Mouse (Mus musculus): ENCODE measurements at regions not wholly inside any gene's neighbourhood (a gene's known extent, or its start where the extent isn't known, plus 50 kb on each side); places are given as distances from the start of the nearest gene placed in this dataset.

DNA sequence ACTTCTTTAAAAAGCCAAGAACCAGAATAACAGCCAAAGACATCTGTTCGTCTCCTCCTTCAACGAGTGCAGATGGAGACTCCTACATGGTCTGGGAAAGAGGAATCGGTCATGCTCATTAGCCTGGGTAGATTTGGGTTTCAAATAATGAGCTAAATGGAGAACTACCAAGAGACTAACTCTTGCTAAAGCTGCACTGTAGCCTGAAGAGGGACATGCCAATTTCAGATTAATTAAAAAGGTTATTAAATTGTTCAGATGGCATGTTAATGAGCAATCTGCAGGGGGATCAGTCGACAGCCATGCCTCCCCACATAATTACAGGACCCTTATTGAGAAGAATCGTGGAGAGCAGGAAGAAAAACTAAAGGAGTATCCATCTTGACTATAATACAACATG, 386.1 kb downstream of the Nedd1 start:
- in situ Hi-C loops (cut with MboI, MseI) = no loop called here

DNA sequence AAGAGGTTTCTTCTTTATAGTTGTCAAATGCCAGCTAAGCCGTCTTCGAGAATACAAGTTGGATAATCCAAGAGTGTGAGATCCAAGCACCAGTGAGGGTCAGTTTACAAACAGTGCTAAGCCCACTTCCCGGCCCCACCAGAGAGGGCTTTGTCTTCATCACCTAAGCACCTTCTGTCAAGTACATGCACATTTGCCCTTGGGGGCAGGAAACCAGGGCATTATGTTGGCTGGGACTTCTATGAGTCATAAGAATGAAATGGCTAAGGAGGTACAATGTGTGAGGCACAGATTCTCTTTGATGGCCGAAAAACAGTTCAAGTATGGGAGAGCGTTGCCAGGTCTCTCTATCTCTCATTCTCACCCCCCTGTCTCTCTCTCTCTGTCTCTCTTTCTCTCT, 387.1 kb downstream of the Nedd1 start:
- in situ Hi-C loops (cut with MboI, MseI) = no loop called here

DNA sequence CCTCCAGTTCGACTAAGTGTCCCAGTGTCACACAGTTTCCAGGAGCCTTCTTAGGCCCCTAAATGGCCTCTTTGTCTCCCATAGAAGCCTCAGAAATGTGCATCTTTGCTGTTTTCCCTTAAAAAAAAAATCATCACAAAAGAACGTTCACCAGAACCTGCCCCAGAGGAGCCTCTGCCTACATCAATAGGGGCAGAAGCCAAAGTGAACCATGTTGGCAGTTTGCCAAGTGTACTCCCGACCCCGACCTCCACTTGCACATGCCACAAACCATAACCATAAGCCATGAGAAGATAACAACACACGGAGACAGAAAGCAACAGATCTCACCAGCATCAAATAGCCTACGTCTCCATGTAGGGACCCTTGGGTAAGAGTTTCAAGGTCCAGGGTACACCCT, 388.4 kb downstream of the Nedd1 start:
- in situ Hi-C loops (cut with MboI, MseI) = no loop called here

DNA sequence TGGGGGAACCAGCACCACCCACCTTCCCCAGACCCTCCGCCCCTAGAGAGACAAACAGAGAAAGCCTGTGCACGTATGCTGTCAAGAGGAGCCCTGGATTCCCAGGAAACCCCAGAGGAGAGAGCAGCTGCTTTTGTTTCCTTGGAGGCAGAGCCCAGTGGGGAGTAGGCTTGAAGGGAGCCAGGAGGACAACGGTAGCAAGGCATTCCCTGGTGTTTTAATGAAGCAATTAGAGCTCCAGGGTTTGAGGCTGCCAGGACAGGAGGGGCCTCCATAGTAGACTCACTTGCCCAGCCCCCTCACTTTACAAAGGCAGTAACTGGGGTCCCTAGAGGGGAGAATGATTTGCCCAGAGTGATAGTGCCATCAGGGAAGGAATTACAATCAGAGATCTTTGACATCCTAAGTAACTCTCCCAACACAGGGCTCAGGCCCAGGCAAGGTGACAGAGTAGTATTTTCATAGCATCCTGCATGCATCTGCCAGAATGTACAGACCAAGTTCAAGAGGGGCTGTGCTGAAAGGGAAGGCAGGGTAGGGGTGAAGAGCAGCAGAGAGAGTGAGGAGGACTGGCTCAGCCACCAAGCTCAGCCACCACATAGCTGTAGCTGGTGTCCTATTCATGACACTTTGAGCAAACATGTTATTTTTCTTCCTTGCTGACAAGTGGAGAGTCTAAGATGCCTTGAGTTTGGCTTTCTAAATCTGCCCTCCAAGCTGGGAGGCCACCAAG, 389.0 kb downstream of the Nedd1 start:
- in situ Hi-C loops (cut with MboI, MseI) = no loop called here

DNA sequence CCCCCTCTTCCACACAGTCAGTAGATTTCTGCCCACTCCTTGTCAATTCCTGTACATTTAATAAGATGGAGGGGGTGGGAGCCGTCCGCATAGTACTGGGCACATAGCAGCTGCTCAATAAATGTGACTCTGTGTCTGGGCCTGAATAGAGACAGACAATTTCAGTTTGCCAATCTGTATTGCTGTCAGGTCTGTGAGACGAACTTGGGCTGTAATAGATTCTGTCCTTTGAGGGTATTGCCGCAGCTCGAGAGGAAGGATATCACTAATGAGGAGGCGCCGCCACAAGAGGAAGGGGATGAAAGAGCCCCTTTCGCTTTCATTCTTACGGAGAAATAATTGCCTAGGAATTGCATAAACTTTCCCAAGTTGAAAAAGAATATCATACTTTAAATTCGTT, 392.1 kb downstream of the Nedd1 start:
- in situ Hi-C loops (cut with MboI, MseI) = no loop called here

DNA sequence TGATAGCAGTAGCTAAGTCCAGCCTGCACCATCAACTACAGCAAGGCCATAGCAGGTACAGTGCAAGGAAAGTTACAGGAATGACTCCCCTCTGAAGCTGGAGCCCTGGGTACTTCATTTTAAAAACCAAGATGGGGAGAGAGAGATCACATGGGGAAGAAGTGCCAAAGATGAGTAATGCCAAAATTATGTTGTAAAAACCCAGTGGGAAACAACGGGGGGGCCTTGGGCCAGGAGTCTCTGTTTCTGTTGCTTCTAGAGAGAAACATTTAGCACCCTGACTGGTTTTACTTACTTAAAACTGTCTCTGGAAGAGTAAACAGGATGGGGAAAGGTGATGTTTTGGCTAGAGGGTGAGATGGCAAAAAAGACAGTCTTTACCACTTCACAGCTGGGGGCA, 392.6 kb downstream of the Nedd1 start:
- in situ Hi-C loops (cut with MboI, MseI) = loop anchor here in 1 of 2 experiments (10.0 kb wide), 1 partner anchor 685 kb away; no protein-coding TSS in a partner anchor

DNA sequence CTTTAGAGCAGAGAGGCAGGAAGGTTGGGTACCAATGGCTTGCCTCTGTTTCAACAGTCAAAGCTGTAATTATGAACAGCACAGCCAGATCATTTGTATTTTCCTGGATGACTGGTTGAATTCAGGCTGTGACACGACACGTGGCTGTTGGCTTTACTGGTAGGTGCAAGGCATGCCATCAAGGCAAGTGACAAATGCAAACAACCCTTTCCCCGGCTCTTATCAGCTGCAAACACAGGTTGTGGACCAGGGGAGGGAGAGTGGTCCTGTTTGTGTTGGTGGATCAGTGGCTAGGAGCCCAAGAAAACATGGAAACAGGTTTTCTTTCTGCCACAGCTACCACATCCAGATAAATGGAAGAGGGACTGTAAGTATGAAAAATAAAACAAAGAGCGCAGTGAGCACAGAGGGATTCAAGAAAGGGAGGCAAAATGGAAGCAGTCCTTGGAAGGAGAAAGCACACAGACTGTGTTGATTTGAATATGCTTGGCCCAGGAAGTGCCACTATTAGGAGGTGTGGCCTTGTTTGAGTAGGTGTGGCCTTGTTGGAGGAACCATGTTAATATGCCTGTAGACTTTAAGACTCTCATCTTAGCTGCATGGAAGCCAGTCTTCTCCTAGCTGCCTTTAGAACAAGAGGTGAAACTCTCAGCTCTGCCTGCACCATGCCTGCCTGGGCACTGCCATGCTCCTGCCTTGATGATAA, 396.8 kb downstream of the Nedd1 start:
- in situ Hi-C loops (cut with MboI, MseI) = loop anchor here in 1 of 2 experiments (10.0 kb wide), 1 partner anchor 689 kb away; no protein-coding TSS in a partner anchor

DNA sequence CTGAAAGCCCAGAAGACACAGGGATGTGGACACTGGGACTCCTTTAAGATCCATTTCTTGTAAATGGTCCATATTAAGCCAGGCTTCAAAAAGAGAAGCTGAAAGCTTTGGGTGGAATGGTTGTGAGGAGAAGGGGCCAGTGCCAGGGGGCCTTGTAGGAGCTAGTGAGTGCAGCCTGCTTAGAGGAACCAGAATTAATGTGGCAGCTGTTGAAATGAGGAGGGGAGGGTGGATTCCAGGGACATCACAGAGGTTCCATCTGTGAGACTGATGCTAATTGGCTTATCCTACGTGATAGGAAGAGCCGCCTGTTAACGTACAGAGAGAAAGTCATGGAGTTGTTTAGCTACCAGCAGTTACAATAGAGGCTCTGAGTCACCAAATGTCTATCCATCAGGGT, 407.6 kb downstream of the Nedd1 start:
- in situ Hi-C loops (cut with MboI, MseI) = no loop called here

DNA sequence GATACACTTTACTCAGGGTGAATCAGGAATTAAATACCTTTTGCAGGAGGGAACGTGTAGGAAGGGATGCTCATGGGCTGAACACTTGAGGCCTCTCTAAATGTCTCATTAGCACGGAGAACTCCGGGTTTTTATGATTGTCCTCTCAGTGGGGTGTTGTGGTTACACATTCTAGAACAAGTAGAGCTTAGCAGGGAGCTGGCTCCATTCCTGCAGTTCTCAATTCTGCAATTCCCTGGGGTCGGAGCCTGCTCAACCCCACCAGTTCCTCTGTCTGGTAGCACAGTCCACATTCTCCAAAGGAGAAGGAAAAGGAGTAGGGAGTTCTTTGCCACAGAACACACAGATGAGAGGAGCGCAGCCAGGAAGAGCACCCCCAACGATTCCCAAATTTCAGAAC, 409.9 kb downstream of the Nedd1 start:
- in situ Hi-C loops (cut with MboI, MseI) = no loop called here

DNA sequence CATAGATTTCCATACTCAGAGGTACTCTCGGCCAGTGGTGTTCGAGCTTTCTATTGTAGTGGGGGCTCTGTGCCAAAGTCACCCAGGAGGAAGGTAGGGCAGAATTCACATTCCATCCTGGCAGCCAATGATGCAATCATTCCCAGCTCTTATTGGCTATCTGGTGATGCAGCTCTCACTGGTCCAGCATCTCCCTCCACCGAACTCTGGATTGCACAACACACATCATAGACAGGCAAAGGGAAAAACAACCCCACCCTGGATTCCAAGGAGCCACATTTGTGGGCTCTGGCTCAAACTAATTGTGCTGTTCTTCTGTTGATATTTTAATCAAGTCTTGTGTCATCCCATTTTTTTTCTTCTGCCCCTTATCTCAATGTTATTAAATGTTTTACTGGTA, 413.6 kb downstream of the Nedd1 start:
- in situ Hi-C loops (cut with MboI, MseI) = loop anchor here in 1 of 2 experiments (5.0 kb wide), 1 partner anchor 714 kb away; no protein-coding TSS in a partner anchor

DNA sequence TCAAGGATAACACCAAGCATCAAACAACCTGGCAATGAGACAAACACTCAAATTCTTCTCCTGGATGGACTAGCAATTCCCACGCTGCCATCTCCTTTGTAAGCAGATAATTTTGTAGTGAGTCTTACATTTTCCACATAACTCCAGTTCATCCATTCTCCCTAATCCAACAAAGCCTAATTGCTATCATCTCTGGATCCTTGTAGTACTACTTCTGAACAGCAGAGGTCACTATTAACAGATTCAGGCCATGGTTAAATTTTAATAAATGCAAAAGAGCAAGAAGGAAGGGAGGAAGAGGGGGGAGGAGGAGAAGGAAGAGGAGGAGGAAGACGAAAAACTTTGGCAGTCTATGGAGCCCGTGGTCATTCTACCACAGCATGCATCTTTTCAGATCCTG, 414.4 kb downstream of the Nedd1 start:
- in situ Hi-C loops (cut with MboI, MseI) = loop anchor here in 1 of 2 experiments (5.0 kb wide), 1 partner anchor 714 kb away; no protein-coding TSS in a partner anchor

DNA sequence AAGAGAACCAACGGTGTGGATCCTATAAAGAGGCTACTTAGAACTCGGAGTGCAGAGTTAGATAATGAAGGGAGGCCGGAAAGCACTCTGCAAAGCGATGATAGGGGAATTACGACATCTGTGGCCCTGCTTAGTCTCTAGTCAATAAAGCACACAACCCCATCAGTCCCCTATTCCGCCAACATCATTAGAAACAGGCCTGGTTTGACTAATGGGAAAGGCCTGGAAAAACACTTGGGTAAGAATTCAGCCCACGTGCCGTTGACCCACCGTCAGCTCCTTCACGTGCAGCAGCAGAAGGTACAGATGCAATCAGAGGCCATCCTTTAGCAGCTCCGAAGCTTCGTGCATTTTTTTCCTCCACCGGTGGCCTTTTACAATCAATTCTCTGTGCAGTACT, 423.5 kb downstream of the Nedd1 start:
- in situ Hi-C loops (cut with MboI, MseI) = no loop called here

DNA sequence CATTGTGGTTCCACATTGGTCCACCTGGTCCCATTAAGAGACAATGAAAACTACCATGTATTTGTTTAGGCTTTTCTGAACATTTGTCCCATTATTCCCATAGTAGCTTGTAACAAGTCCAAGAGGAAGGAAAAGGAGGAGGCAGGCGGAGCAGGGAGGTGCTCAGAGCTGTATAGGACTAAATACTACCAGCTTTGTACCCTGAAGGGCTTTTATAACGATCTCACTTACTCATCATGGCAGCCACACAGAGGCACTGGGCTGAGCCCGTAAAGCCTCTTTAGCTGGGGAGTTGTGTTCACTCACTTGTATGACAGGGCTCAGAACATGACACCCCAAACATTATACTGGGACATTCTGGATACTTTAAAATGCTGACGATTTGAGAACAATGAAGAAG, 425.4 kb downstream of the Nedd1 start:
- in situ Hi-C loops (cut with MboI, MseI) = no loop called here

DNA sequence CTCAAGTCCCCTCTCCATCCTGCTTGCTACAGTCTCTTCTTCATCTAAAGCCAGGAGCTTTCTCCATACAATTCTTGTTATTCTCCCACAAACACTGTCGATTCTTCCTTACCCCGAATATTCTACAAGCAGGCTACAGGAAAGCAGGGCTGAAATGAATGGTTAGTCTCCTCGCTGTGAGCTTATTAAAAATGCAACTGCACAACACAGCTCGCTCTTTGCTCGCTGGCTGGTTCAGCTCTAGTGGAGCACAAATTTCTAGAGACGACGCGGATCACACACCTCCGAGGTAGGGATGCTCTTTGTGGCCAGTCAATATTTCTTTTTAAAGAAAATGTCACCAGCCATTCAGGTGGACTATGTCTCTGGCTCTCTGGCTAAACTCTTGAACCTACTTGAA, 425.9 kb downstream of the Nedd1 start:
- in situ Hi-C loops (cut with MboI, MseI) = no loop called here

DNA sequence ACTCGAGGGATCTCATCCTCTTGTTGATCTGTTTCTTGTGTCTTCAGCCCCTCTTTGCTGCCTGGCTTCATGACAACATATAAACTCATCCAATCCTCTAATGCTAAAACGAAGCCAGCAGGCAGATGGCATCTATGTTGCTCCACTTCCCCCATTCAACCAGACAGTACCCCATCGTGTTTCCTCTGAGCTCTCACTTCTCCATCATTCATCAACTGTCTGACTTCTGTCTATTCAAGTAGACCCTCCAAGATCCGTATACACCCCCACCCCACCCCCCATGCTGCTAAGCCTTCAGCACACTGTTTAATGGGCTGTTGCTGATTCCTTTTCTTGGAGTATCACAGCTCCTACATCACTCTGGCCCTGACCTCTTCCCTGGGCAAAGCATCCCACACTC, 429.0 kb downstream of the Nedd1 start:
- in situ Hi-C loops (cut with MboI, MseI) = no loop called here

DNA sequence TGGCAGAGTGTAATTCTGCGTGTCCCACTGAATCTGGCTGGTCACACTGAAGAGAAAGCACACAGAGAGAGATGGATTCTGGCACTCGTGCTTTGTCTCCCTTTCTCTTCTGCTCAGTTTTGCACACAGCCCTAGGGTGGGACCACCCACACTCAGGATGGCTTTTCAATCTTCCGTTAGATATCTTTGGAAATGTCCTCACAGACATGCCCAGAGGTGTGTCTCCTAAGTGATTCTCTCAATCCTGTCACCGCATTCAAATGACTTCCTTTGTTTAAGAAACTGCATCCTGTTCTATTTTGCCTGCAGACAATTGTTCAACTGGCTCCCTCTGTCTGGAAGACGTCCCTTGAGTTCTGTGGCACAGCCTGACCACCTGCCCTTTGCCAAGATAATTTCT, 433.0 kb downstream of the Nedd1 start:
- in situ Hi-C loops (cut with MboI, MseI) = no loop called here

DNA sequence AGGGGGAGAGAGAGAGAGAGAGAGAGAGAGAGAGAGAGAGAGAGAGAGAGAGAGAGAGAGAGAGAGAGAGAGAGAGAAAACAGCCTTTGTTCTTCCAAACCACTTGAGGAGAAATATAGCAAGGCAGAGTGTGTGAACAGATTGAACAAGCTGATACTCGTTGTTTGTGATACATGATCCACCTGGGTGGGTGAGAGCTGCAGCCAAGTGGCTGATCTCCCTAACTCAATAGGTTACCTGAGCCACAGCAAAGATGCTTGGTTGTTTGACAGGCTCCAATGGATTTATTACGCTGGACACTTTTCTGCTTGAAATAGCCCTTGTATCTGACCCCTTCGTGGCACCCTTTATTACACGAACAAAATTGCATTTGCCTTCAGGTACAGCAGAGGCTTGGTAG, 438.0 kb downstream of the Nedd1 start:
- in situ Hi-C loops (cut with MboI, MseI) = no loop called here

DNA sequence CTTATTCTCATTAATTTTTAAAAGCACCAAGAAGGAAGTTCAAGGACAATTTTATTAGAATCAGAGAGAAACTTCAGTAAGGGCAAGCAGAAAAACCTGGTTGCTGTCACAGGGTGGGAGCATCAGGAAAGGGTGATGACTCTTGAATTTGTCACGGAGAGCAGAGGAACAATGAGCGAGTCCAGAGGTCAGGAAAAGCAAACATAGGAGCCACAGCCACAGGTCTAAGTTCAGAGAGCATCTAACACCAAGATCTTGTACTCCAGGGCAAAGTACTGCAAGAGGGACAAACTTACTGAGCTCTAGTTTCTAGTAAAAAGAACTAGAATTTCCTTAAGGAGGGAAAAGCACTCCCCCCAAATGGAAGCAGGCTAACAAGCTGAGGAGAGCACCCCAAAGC, 444.2 kb downstream of the Nedd1 start:
- in situ Hi-C loops (cut with MboI, MseI) = no loop called here

DNA sequence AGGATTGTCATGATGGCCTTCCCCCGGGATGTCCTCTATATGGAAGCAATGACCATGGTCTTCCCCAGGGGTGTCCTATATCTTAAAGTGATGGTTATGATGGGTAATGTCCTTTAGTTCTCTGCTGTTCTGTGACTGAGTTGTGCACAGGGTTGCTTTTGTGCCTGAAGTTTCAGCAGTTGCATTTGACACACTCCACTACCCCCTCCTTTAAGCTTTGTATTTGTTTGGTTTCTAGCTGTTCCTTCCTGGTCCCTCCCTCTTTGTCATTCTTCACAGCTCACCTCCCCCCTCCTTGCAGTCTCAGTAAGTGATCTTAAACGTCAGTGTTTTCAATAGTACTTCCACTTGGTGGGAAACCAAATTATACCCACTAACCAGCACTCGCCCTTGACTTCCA, 464.4 kb downstream of the Nedd1 start:
- in situ Hi-C loops (cut with MboI, MseI) = no loop called here

DNA sequence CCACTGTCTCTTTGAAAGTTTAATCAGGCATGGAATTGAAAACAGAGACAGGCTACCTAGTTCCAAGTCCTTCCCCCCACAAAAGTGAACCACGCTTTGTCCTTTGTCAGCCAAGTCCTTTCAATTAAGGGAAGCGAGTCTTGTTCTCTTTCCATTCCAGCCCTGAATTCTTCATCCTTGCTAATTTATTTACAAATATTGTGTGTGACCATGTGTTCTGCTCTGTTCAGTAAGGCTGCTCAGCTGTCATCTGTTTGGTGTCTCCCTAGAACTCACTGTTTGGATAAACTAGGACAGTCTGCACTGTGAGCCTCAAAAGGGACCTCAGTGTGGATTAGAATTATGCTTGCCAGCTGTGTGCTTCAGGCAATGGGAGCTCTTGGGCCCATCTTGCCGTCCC, 473.6 kb downstream of the Nedd1 start:
- in situ Hi-C loops (cut with MboI, MseI) = no loop called here

DNA sequence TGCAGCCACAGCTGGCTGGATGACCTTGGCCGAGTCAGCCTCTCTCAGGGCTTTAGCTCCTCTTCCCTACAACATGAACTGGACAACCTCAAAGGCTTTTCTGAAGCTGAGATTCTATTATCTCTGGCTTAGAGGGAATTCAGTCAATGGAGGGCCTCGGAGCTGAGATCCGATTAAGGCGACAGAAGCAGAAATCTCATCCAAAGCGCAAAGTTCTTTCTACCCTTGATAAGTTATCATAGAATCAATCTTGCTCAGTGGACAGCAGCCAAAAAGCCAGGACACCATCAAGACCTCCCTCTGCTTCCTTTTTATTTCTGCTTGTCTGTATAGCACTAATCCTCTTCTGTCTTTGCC, 474.8 kb downstream of the Nedd1 start:
- in situ Hi-C loops (cut with MboI, MseI) = no loop called here

DNA sequence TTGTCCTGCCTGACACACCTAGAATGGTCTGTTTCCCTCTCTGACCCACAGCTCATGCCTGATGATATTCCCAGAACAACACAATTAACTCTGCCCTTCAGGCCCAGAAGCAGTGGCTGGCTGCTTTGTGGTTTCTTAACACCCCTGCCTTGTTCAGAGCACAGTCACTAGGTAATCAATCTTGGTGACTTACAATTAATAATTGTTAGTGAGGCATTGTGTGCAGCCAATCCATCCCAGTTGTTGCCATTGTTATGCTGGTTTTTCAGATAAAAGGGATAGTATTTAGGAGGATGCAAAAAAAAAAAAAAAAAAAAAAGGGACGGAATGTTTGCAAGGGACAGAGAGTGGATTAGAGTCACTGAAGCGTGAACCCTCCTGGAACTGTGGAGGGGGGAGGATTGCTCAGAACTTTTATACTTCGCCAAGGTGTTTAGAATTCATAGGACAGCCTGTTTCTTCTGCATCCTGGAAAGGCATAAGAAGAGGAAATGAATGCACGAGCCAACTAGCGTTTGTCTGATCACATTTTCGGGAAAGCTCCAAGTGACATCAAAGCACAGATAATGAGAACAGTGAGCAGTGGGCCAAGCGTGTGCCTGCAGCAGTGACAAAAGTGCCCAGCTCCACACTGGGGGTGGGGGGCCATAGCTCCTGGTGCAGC, 475.3 kb downstream of the Nedd1 start:
- in situ Hi-C loops (cut with MboI, MseI) = no loop called here
